Mouse (Mus musculus) 3134 (cell line): ENCODE results near the gene Ahcyl2.

Experiments used
- DNase-seq: peaks from one replicate; pipeline ENCODE4 v3.0.0-alpha.2; 2011; ENCODE audit warnings: low spot score; ENCODE audit not compliant: insufficient read length; ENCODE audit errors: extremely low read depth

Gene Ahcyl2

GRCm38 (mm10) chr6:29958669-29959068 is 190.9 kb downstream of the Ahcyl2 start:
- DNase-seq: no peak

DNA sequence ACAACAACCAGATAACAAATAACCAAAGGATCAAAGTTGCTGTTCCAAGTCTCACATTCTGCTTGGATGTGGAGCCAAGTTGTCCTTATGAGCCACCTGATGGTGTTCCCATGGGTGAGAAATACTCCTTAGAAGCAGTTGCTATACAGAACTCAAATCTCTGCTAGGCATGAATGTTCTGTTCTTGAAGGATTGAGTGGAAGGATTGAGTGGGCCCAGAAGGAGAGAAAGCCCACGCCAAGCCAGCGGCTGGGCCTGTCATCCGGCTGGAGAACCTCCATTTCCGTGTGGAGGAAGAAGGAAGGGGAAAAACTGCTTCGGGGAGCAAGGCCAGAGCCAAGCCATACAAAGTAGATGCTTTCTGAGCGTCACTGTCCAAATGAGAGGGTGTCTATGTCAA is 193.3 kb downstream of the Ahcyl2 start:
- DNase-seq: no peak
